Mouse (Mus musculus) frontal cortex, postnatal 36 days (tissue): Measurements from ENCODE around the gene Pde6g.

Experiments
- DNase-seq, 2 experiments: peaks; one replicate each; pipeline ENCODE4 v3.0.0; 2022; ENCODE audit warnings: low spot score in 2 of 2

Gene Pde6g

GRCm38 (mm10) chr11:120453306-120453705 is at the start of gene Pde6g:
Gene Pde6g (minus strand): TSS chr11:120453500.
- DNase-seq: no peak

- DNase-seq: no peak
These were observed 48.4 kb upstream of the Pde6g start for GRCm38 (mm10) chr11:120501701-120502100.

GRCm38 (mm10) chr11:120501018-120501417 is 47.7 kb upstream of the Pde6g start:
- DNase-seq: no peak

- no peak for DNase-seq
These were observed 47.1 kb upstream of the Pde6g start for GRCm38 (mm10) chr11:120500357-120500756.

GRCm38 (mm10) chr11:120499894-120500293 is 46.6 kb upstream of the Pde6g start:
- no peak for DNase-seq

GRCm38 (mm10) chr11:120498891-120499290 is 45.6 kb upstream of the Pde6g start:
- DNase-seq: no peak

GRCm38 (mm10) chr11:120498226-120498625 is 44.9 kb upstream of the Pde6g start:
- DNase-seq: no peak

- no peak for DNase-seq
These were observed 44.1 kb upstream of the Pde6g start for GRCm38 (mm10) chr11:120497436-120497835.

GRCm38 (mm10) chr11:120493911-120494310 is 40.6 kb upstream of the Pde6g start:
- no peak for DNase-seq

- DNase-seq: no peak
These were observed 40.1 kb upstream of the Pde6g start for GRCm38 (mm10) chr11:120493351-120493750.

- DNase-seq: no peak
These were observed 39.5 kb upstream of the Pde6g start for GRCm38 (mm10) chr11:120492878-120493203.

GRCm38 (mm10) chr11:120492024-120492877 is 39.0 kb upstream of the Pde6g start:
- DNase-seq: peak; percentile 23 to 26

GRCm38 (mm10) chr11:120491317-120492023 is 38.2 kb upstream of the Pde6g start, which contains the start of gene Slc25a10:
Gene Slc25a10 (plus strand): TSS chr11:120491840.
- DNase-seq: peak; percentile 81 to 90

GRCm38 (mm10) chr11:120490291-120491046 is 37.2 kb upstream of the Pde6g start:
- no peak for DNase-seq

GRCm38 (mm10) chr11:120489054-120489761 is 35.9 kb upstream of the Pde6g start:
- DNase-seq: peak; percentile 52 to 73

- DNase-seq: no peak
These were observed 35.2 kb upstream of the Pde6g start for GRCm38 (mm10) chr11:120488516-120488915.

- no peak for DNase-seq
These were observed 32.0 kb upstream of the Pde6g start for GRCm38 (mm10) chr11:120485251-120485650.

- DNase-seq: peak; percentile 92 to 93
These were observed 31.1 kb upstream of the Pde6g start, which contains the start of gene Mrpl12 for GRCm38 (mm10) chr11:120484265-120484981. Gene Mrpl12 (plus strand): TSS chr11:120484613.

GRCm38 (mm10) chr11:120483448-120483934 is 30.2 kb upstream of the Pde6g start:
- DNase-seq: no peak

- DNase-seq: no peak
These were observed 18.8 kb upstream of the Pde6g start for GRCm38 (mm10) chr11:120472052-120472451.

- peak in 1 of 2 experiments; percentile 17 for DNase-seq
These were observed 14.4 kb upstream of the Pde6g start for GRCm38 (mm10) chr11:120467736-120468092.
